Mouse (Mus musculus): ENCODE measurements around the gene Pgp. TPM values are rescaled to one million over a fixed set of nuclear protein-coding genes. Genes with fewer than 3 reads are reported as not detected.
A peak's percentile ranks its signal among the peaks of the same experiment; 100 is the strongest.
"Not testable (repeated sequence)": the region's sequence is repeated elsewhere in the genome, so short reads cannot be mapped to it uniquely, and the experiment has no call there.

Gene Pgp
- polyA plus RNA-seq, 1 experiment from 2014 or later: 60.0 TPM

GRCm38 (mm10) chr17:24442107-24442506 is 28.1 kb upstream of the Pgp start:
- H3K9ac ChIP-seq (replicated peaks): no peak overlapping the region
- WGBS: 89% methylated on average over 14 of the region's 14 CpGs
- H3K27ac ChIP-seq (replicated peaks): no peak overlapping the region
- H3K4me2 ChIP-seq (replicated peaks): no peak overlapping the region
- H3K9me3 ChIP-seq: no peaks in the 10 kb centered on the region
- H3K36me3 ChIP-seq: peaks cover 95% of the 10 kb centered on the region
- no peak for ATAC-seq (ENCODE audit: low FRiP score, low read depth)
- no peak overlapping the region for H3K4me3 ChIP-seq
- H3K4me1 ChIP-seq: no peaks in the 10 kb centered on the region
- no peaks in the 10 kb centered on the region for H3K27me3 ChIP-seq

GRCm38 (mm10) chr17:24442632-24443155 is 27.5 kb upstream of the Pgp start, which contains the start of gene Dnase1l2:
Dnase1l2 (minus strand) TSS chr17:24443105.
- Histone ChIP-seq H3K4me3 (no peak within 1 kb of the TSS), H3K9me3 (no peaks in the 10 kb centered on the region), H3K36me3 (peaks cover 97% of the 10 kb centered on the region), H3K27ac (replicated peaks) (no peak within 1 kb of the TSS), H3K4me2 (replicated peaks) (no peak within 1 kb of the TSS), H3K27me3 (no peaks in the 10 kb centered on the region), H3K4me1 (no peaks in the 10 kb centered on the region), H3K9ac (replicated peaks) (no peak within 1 kb of the TSS)
- ATAC-seq (ENCODE audit: low FRiP score, low read depth): no peak
- 74% methylated on average over 7 of the region's 7 CpGs for WGBS

- Histone ChIP-seq H3K9ac (replicated peaks) (no peak overlapping the region), H3K36me3 (peaks cover 99% of the 10 kb centered on the region), H3K9me3 (no peaks in the 10 kb centered on the region), H3K4me2 (replicated peaks) (no peak overlapping the region), H3K27ac (replicated peaks) (no peak overlapping the region), H3K4me3 (no peak overlapping the region), H3K4me1 (no peaks in the 10 kb centered on the region), H3K27me3 (no peaks in the 10 kb centered on the region)
- no peak for ATAC-seq (ENCODE audit: low FRiP score, low read depth)
- 95% methylated on average over 4 of the region's 4 CpGs for WGBS
Measured at GRCm38 (mm10) chr17:24443409-24443808, 26.8 kb upstream of the Pgp start.

- no peak overlapping the region for H3K4me2 ChIP-seq (replicated peaks)
- H3K27me3 ChIP-seq: no peaks in the 10 kb centered on the region
- no peaks in the 10 kb centered on the region for H3K4me1 ChIP-seq
- peaks cover 99% of the 10 kb centered on the region for H3K36me3 ChIP-seq
- no peak overlapping the region for H3K9ac ChIP-seq (replicated peaks)
- no peak for ATAC-seq (ENCODE audit: low FRiP score, low read depth)
- no peak overlapping the region for H3K27ac ChIP-seq (replicated peaks)
- H3K9me3 ChIP-seq: no peaks in the 10 kb centered on the region
- no peak overlapping the region for H3K4me3 ChIP-seq
- 95% methylated on average over 8 of the region's 8 CpGs for WGBS
Measured at GRCm38 (mm10) chr17:24446590-24446989, 23.6 kb upstream of the Pgp start.

GRCm38 (mm10) chr17:24449507-24449906 is 20.7 kb upstream of the Pgp start:
- WGBS: 89% methylated on average over 6 of the region's 6 CpGs
- Histone ChIP-seq H3K9ac (replicated peaks) (no peak overlapping the region), H3K27ac (replicated peaks) (no peak overlapping the region), H3K27me3 (no peaks in the 10 kb centered on the region), H3K4me1 (peaks cover 12% of the 10 kb centered on the region), H3K4me3 (no peak overlapping the region), H3K36me3 (peaks cover 70% of the 10 kb centered on the region), H3K4me2 (replicated peaks) (no peak overlapping the region), H3K9me3 (no peaks in the 10 kb centered on the region)
- ATAC-seq (ENCODE audit: low FRiP score, low read depth): no peak

GRCm38 (mm10) chr17:24451220-24451619 is 19.0 kb upstream of the Pgp start:
- Histone ChIP-seq H3K4me3 (no peak overlapping the region), H3K27me3 (no peaks in the 10 kb centered on the region), H3K9me3 (no peaks in the 10 kb centered on the region), H3K27ac (replicated peaks) (no peak overlapping the region), H3K4me1 (peaks cover 12% of the 10 kb centered on the region), H3K4me2 (replicated peaks) (no peak overlapping the region), H3K36me3 (peaks cover 53% of the 10 kb centered on the region), H3K9ac (replicated peaks) (no peak overlapping the region)
- WGBS: 96% methylated on average over 6 of the region's 6 CpGs
- no peak for ATAC-seq (ENCODE audit: low FRiP score, low read depth)

- Histone ChIP-seq H3K9ac (replicated peaks) (no peak overlapping the region), H3K4me1 (peaks cover 12% of the 10 kb centered on the region), H3K27ac (replicated peaks) (no peak overlapping the region), H3K4me3 (no peak overlapping the region), H3K9me3 (no peaks in the 10 kb centered on the region), H3K27me3 (no peaks in the 10 kb centered on the region), H3K4me2 (replicated peaks) (peak overlapping the region; percentile 67), H3K36me3 (peaks cover 32% of the 10 kb centered on the region)
- ATAC-seq (ENCODE audit: low FRiP score, low read depth): no peak
- 92% methylated on average over 2 of the region's 2 CpGs for WGBS
Measured at GRCm38 (mm10) chr17:24453372-24453771, 16.8 kb upstream of the Pgp start.

- Histone ChIP-seq H3K9me3 (no peaks in the 10 kb centered on the region), H3K27me3 (no peaks in the 10 kb centered on the region), H3K9ac (replicated peaks) (peak overlapping the region; percentile 89), H3K4me3 (peak overlapping the region; percentile 83), H3K36me3 (peaks cover 22% of the 10 kb centered on the region), H3K4me1 (peaks cover 12% of the 10 kb centered on the region), H3K4me2 (replicated peaks) (peak overlapping the region; percentile 67), H3K27ac (replicated peaks) (peak overlapping the region; percentile 90)
- WGBS: 10% methylated on average over 14 of the region's 14 CpGs
- ATAC-seq (ENCODE audit: low FRiP score, low read depth): no peak
Measured at GRCm38 (mm10) chr17:24454218-24454755, 15.9 kb upstream of the Pgp start.

GRCm38 (mm10) chr17:24454756-24455522 is 15.3 kb upstream of the Pgp start:
- Histone ChIP-seq H3K27ac (replicated peaks) (peak overlapping the region; percentile 90), H3K9ac (replicated peaks) (peak overlapping the region; percentile 89), H3K4me1 (peaks cover 12% of the 10 kb centered on the region), H3K27me3 (no peaks in the 10 kb centered on the region), H3K4me3 (peak overlapping the region; percentile 83), H3K36me3 (peaks cover 16% of the 10 kb centered on the region), H3K9me3 (no peaks in the 10 kb centered on the region), H3K4me2 (replicated peaks) (peak overlapping the region; percentile 67)
- under 1% methylated on average over 67 of the region's 67 CpGs for WGBS
- ATAC-seq (ENCODE audit: low FRiP score, low read depth): peak; percentile 95

- Histone ChIP-seq H3K4me3 (peak overlapping the region; percentile 83), H3K4me1 (peaks cover 12% of the 10 kb centered on the region), H3K4me2 (replicated peaks) (peak overlapping the region; percentile 67)
- H3K9ac ChIP-seq (replicated peaks); H3K27me3 ChIP-seq; H3K9me3 ChIP-seq; H3K36me3 ChIP-seq; H3K27ac ChIP-seq (replicated peaks): not testable (repeated sequence)
- ATAC-seq (ENCODE audit: low FRiP score, low read depth): peak; percentile 35
- WGBS: 54% methylated on average over 10 of the region's 10 CpGs
Measured at GRCm38 (mm10) chr17:24455523-24456206, 14.5 kb upstream of the Pgp start.

GRCm38 (mm10) chr17:24461580-24461979 is 8.6 kb upstream of the Pgp start:
- no peaks in the 10 kb centered on the region for H3K4me1 ChIP-seq
- WGBS: 68% methylated on average over 2 of the region's 2 CpGs
- H3K9ac ChIP-seq (replicated peaks): no peak overlapping the region
- no peak overlapping the region for H3K4me2 ChIP-seq (replicated peaks)
- H3K36me3 ChIP-seq: no peaks in the 10 kb centered on the region
- H3K9me3 ChIP-seq: no peaks in the 10 kb centered on the region
- no peaks in the 10 kb centered on the region for H3K27me3 ChIP-seq
- H3K4me3 ChIP-seq: no peak overlapping the region
- no peak overlapping the region for H3K27ac ChIP-seq (replicated peaks)
- ATAC-seq (ENCODE audit: low FRiP score, low read depth): no peak

- no peaks in the 10 kb centered on the region for H3K9me3 ChIP-seq
- ATAC-seq (ENCODE audit: low FRiP score, low read depth): no peak
- no peaks in the 10 kb centered on the region for H3K36me3 ChIP-seq
- H3K27me3 ChIP-seq: no peaks in the 10 kb centered on the region
- H3K4me1 ChIP-seq: no peaks in the 10 kb centered on the region
- no peak overlapping the region for H3K9ac ChIP-seq (replicated peaks)
- no peak overlapping the region for H3K4me2 ChIP-seq (replicated peaks)
- WGBS: 90% methylated on average over 1 of the region's 1 CpGs
- no peak overlapping the region for H3K4me3 ChIP-seq
- H3K27ac ChIP-seq (replicated peaks): no peak overlapping the region
Measured at GRCm38 (mm10) chr17:24462932-24463331, 7.3 kb upstream of the Pgp start.
